Mouse (Mus musculus): Measurements from ENCODE around the gene Sema4f. TPM values are rescaled to one million over a fixed set of nuclear protein-coding genes. Genes with fewer than 3 reads are reported as not detected.

Sema4f gene
- total and polyA plus RNA-seq, 3 experiments: 0.04 TPM; not detected in 2

GRCm38 (mm10) chr6:82908034-82908433 is 31.5 kb downstream of the Sema4f start:
- H3K4me3 ChIP-seq (replicated peaks in 1 of 3; ENCODE audit: low read depth in 2 of 3, low read length in 2 of 3, poor library complexity in 1 of 3): no peak overlapping the region
- in situ Hi-C loops (cut with MboI; ENCODE audit: low pct_ligation_motif_present, low pct_unique_long_range_greater_than_20kb, low sequenced_read_pairs): no loop called here
- H3K4me2 ChIP-seq (ENCODE audit: insufficient read depth, low read depth, poor library complexity, severe bottlenecking): no peak overlapping the region
- DNase-seq (ENCODE audit: extremely low read depth): no peak
- no peak overlapping the region for H3K9ac ChIP-seq (ENCODE audit: insufficient read depth, low read depth)
- no peaks in the 10 kb centered on the region for H3K9me3 ChIP-seq (replicated peaks; ENCODE audit: low read length)
- H3K27ac ChIP-seq (ENCODE audit: insufficient read depth, low read depth): no peak overlapping the region
- no peaks in the 10 kb centered on the region for H3K27me3 ChIP-seq (replicated peaks)
- H3K36me3 ChIP-seq (replicated peaks in 1 of 2; ENCODE audit: control insufficient read depth in 1 of 2, insufficient read depth in 1 of 2, low read length in 1 of 2): no peaks in the 10 kb centered on the region
- H3K4me1 ChIP-seq (ENCODE audit: control insufficient read depth in 1 of 2, insufficient read depth in 2 of 2): peaks cover 6 to 21% of the 10 kb centered on the region in 2 experiments; a peak in 3 of 4 replicates
- no peaks in the 10 kb centered on the region for H3K79me2 ChIP-seq (replicated peaks; ENCODE audit: control insufficient read depth, extremely low read depth, insufficient read depth, poor library complexity, severe bottlenecking)
- TF ChIP-seq SMC3 (IDR thresholded peaks at IDR 0.05; ENCODE audit: low read depth, low read length): no peak
- no peak for TF ChIP-seq NELFE (IDR thresholded peaks at IDR 0.05; ENCODE audit: low read depth, low read length)
- no peak for TF ChIP-seq IRF4 (IDR thresholded peaks at IDR 0.05; ENCODE audit: low read depth, low read length)
- TF ChIP-seq ETS1 (conservative IDR thresholded peaks at IDR 0.05; ENCODE audit: low read depth, low read length): no peak
- no peak for TF ChIP-seq EP300 (IDR thresholded peaks at IDR 0.05; ENCODE audit: low read length)
- no peak for TF ChIP-seq MXI1 (IDR thresholded peaks at IDR 0.05; ENCODE audit: low read depth, low read length)
- no peak for TF ChIP-seq SIN3A (IDR thresholded peaks at IDR 0.05; ENCODE audit: low read length)
- no peak for TF ChIP-seq JUN (IDR thresholded peaks at IDR 0.05; ENCODE audit: insufficient read depth, low read depth, low read length)
- TF ChIP-seq MEF2A (IDR thresholded peaks at IDR 0.05; ENCODE audit: borderline replicate concordance, low read depth, low read length): no peak
- TF ChIP-seq USF2 (conservative IDR thresholded peaks at IDR 0.05; ENCODE audit: low read depth, low read length): no peak
- no peak for TF ChIP-seq E2F4 (IDR thresholded peaks at IDR 0.05; ENCODE audit: insufficient replicate concordance, low read depth, low read length)
- no peak for TF ChIP-seq ZNF384 (IDR thresholded peaks at IDR 0.05; ENCODE audit: low read depth, low read length)
- TF ChIP-seq CTCF (conservative IDR thresholded peaks at IDR 0.05 in 1 of 2, IDR thresholded peaks at IDR 0.05 in 1 of 2; ENCODE audit: low read depth in 2 of 2, low read length in 2 of 2): no peak
- TF ChIP-seq ZC3H11A (IDR thresholded peaks at IDR 0.05; ENCODE audit: low read depth, low read length): no peak
- no peak for TF ChIP-seq CHD2 (IDR thresholded peaks at IDR 0.05; ENCODE audit: low read length)
- no peak for TF ChIP-seq TBP (conservative IDR thresholded peaks at IDR 0.05; ENCODE audit: low read depth, low read length)
- no peak for TF ChIP-seq NRF1 (IDR thresholded peaks at IDR 0.05; ENCODE audit: low read depth, low read length)
- TF ChIP-seq ZMIZ1 (IDR thresholded peaks at IDR 0.05; ENCODE audit: low read depth, low read length): no peak
- TF ChIP-seq USF1 (IDR thresholded peaks at IDR 0.05; ENCODE audit: low read depth, low read length): no peak
- no peak for TF ChIP-seq RAD21 (IDR thresholded peaks at IDR 0.05; ENCODE audit: low read depth, low read length)
- dilution Hi-C loops (cut with MboI; ENCODE audit: extremely low pct_ligation_motif_present, extremely low pct_unique_long_range_greater_than_20kb, low sequenced_read_pairs): no loop called here

- no peak for TF ChIP-seq USF2 (conservative IDR thresholded peaks at IDR 0.05; ENCODE audit: low read depth, low read length)
- no peak for TF ChIP-seq BHLHE40 (IDR thresholded peaks at IDR 0.05; ENCODE audit: low read depth, low read length)
- TF ChIP-seq POLR2AphosphoS2 (IDR thresholded peaks at IDR 0.05; ENCODE audit: low read depth, low read length): no peak
- no peak for TF ChIP-seq KAT2A (IDR thresholded peaks at IDR 0.05; ENCODE audit: insufficient replicate concordance, low read length)
- TF ChIP-seq GABPA (IDR thresholded peaks at IDR 0.05; ENCODE audit: insufficient replicate concordance, low read depth, low read length): no peak
- no peak for TF ChIP-seq CHD1 (IDR thresholded peaks at IDR 0.05; ENCODE audit: low read depth, low read length)
- TF ChIP-seq MEF2A (IDR thresholded peaks at IDR 0.05; ENCODE audit: borderline replicate concordance, low read depth, low read length): no peak
- no peak for TF ChIP-seq IRF4 (IDR thresholded peaks at IDR 0.05; ENCODE audit: low read depth, low read length)
- no peak for TF ChIP-seq ZC3H11A (IDR thresholded peaks at IDR 0.05; ENCODE audit: low read depth, low read length)
- TF ChIP-seq ZMIZ1 (IDR thresholded peaks at IDR 0.05; ENCODE audit: low read depth, low read length): no peak
- TF ChIP-seq CHD2 (IDR thresholded peaks at IDR 0.05; ENCODE audit: low read length): no peak
- no peak for TF ChIP-seq JUN (IDR thresholded peaks at IDR 0.05; ENCODE audit: insufficient read depth, low read depth, low read length)
- no peak for TF ChIP-seq HCFC1 (IDR thresholded peaks at IDR 0.05; ENCODE audit: low read depth, low read length)
- TF ChIP-seq PAX5 (IDR thresholded peaks at IDR 0.05; ENCODE audit: low read length): no peak
- no peak for TF ChIP-seq NELFE (IDR thresholded peaks at IDR 0.05; ENCODE audit: low read depth, low read length)
- TF ChIP-seq ELF1 (IDR thresholded peaks at IDR 0.05; ENCODE audit: low read depth, low read length): no peak
- no peak for TF ChIP-seq MYC (IDR thresholded peaks at IDR 0.05; ENCODE audit: low read depth, low read length)
- TF ChIP-seq MAFK (IDR thresholded peaks at IDR 0.05; ENCODE audit: insufficient replicate concordance, low read length): no peak
- in situ Hi-C loops (cut with MboI; ENCODE audit: low pct_ligation_motif_present, low pct_unique_long_range_greater_than_20kb, low sequenced_read_pairs): no loop called here
- no peak overlapping the region for H3K9ac ChIP-seq (ENCODE audit: insufficient read depth, low read depth)
- H3K9me3 ChIP-seq (replicated peaks; ENCODE audit: low read length): no peaks in the 10 kb centered on the region
- H3K36me3 ChIP-seq (replicated peaks in 1 of 2; ENCODE audit: control insufficient read depth in 1 of 2, insufficient read depth in 1 of 2, low read length in 1 of 2): no peaks in the 10 kb centered on the region
- H3K27me3 ChIP-seq (replicated peaks): no peaks in the 10 kb centered on the region
- DNase-seq (ENCODE audit: extremely low read depth): no peak
- no peaks in the 10 kb centered on the region for H3K79me2 ChIP-seq (replicated peaks; ENCODE audit: control insufficient read depth, extremely low read depth, insufficient read depth, poor library complexity, severe bottlenecking)
- H3K4me1 ChIP-seq (ENCODE audit: control insufficient read depth in 1 of 2, insufficient read depth in 2 of 2): peaks cover 6 to 21% of the 10 kb centered on the region in 2 experiments; a peak in 3 of 4 replicates
- dilution Hi-C loops (cut with MboI; ENCODE audit: extremely low pct_ligation_motif_present, extremely low pct_unique_long_range_greater_than_20kb, low sequenced_read_pairs): no loop called here
- no peak overlapping the region for H3K4me2 ChIP-seq (ENCODE audit: insufficient read depth, low read depth, poor library complexity, severe bottlenecking)
- H3K27ac ChIP-seq (ENCODE audit: insufficient read depth, low read depth): no peak overlapping the region
- no peak overlapping the region for H3K4me3 ChIP-seq (replicated peaks in 1 of 3; ENCODE audit: low read depth in 2 of 3, low read length in 2 of 3, poor library complexity in 1 of 3)
Observed at GRCm38 (mm10) chr6:82906985-82907384, 32.6 kb downstream of the Sema4f start.
